Mouse (Mus musculus): ENCODE data around the gene Serpinb1c.
A peak's percentile ranks its signal among the peaks of the same experiment; 100 is the strongest.
"Not testable (repeated sequence)": the region's sequence is repeated elsewhere in the genome, so short reads cannot be mapped to it uniquely, and the experiment has no call there.

Gene Serpinb1c

GRCm38 (mm10) chr13:32866484-32866883 is 31.5 kb downstream of the Serpinb1c start:
- peak; percentile 45 for DNase-seq (ENCODE audit: low spot score)

- no peak for DNase-seq (ENCODE audit: low spot score)
These were observed 32.4 kb downstream of the Serpinb1c start for GRCm38 (mm10) chr13:32865591-32865990.

- not testable (repeated sequence) for DNase-seq (ENCODE audit: low spot score)
These were observed 33.5 kb downstream of the Serpinb1c start for GRCm38 (mm10) chr13:32864529-32864928.

GRCm38 (mm10) chr13:32863456-32863855 is 34.6 kb downstream of the Serpinb1c start:
- no peak for DNase-seq (ENCODE audit: low spot score)

GRCm38 (mm10) chr13:32860821-32861220 is 37.2 kb downstream of the Serpinb1c start:
- DNase-seq (ENCODE audit: low spot score): no peak

GRCm38 (mm10) chr13:32853073-32853472 is 44.9 kb downstream of the Serpinb1c start:
- DNase-seq (ENCODE audit: low spot score): no peak

- DNase-seq (ENCODE audit: low spot score): no peak
These were observed 45.5 kb downstream of the Serpinb1c start for GRCm38 (mm10) chr13:32852539-32852938.

GRCm38 (mm10) chr13:32851967-32852366 is 46.0 kb downstream of the Serpinb1c start:
- peak; percentile 51 for DNase-seq (ENCODE audit: low spot score)

GRCm38 (mm10) chr13:32850668-32851404 is 47.2 kb downstream of the Serpinb1c start, which contains the start of gene Serpinb1a:
TSS of gene Serpinb1a (minus strand) at chr13:32851185.
- no peak for DNase-seq (ENCODE audit: low spot score)

GRCm38 (mm10) chr13:32850156-32850555 is 47.9 kb downstream of the Serpinb1c start:
- DNase-seq (ENCODE audit: low spot score): no peak

- DNase-seq (ENCODE audit: low spot score): no peak
These were observed 48.4 kb downstream of the Serpinb1c start for GRCm38 (mm10) chr13:32849531-32850123.

GRCm38 (mm10) chr13:32849092-32849491 is 48.9 kb downstream of the Serpinb1c start:
- no peak for DNase-seq (ENCODE audit: low spot score)

GRCm38 (mm10) chr13:32846221-32846620 is 51.8 kb downstream of the Serpinb1c start:
- DNase-seq (ENCODE audit: low spot score): no peak

- DNase-seq (ENCODE audit: low spot score): no peak
These were observed 56.7 kb downstream of the Serpinb1c start for GRCm38 (mm10) chr13:32841349-32841748.

GRCm38 (mm10) chr13:32839314-32839713 is 58.7 kb downstream of the Serpinb1c start:
- DNase-seq (ENCODE audit: low spot score): no peak

GRCm38 (mm10) chr13:32834513-32834912 is 63.5 kb downstream of the Serpinb1c start:
- DNase-seq (ENCODE audit: low spot score): no peak

- no peak for DNase-seq (ENCODE audit: low spot score)
These were observed 64.8 kb downstream of the Serpinb1c start for GRCm38 (mm10) chr13:32833237-32833636.

- DNase-seq (ENCODE audit: low spot score): no peak
These were observed 65.2 kb downstream of the Serpinb1c start for GRCm38 (mm10) chr13:32832776-32833175.

- no peak for DNase-seq (ENCODE audit: low spot score)
These were observed 66.3 kb downstream of the Serpinb1c start for GRCm38 (mm10) chr13:32831505-32832273.
